ENCODE assay signal across 18 mouse cellular contexts in the genomic region with DNA sequence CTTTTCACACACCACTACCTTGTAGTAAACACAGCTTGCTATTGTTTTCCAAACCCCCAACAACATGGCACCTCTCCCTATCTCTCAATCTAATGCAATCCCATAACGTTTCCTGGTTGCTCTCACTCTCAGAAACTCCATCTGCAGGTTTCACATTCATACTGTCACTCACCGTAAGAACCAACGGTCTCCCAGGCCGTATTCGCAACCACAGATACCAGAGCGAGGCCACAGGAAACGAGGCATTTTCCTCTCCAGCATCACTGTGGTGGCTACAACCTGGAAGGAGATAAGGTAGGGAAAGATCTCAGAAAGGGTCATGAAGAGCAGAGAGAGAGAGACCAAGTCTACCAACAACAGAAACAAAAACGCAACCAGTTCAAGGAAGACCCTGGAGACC. TPM values are rescaled to one million over a fixed set of nuclear protein-coding genes. Genes with fewer than 3 reads are reported as not detected.
"Had no signal": no experiment of that assay in that cellular context is flagged by ENCODE, and none has a peak within 500 bp of the region (broad histone marks: within the 10 kb centered on the region; RNA-seq: fewer than 3 reads in every experiment).

No protein-coding gene starts in this region.

- H3K9ac ChIP-seq: limb, embryonic 12.5 days; liver, embryonic 13.5 days; liver, postnatal 0 days; lung, embryonic 15.5 days; midbrain, embryonic 12.5 days had no signal

- H3K9me3 ChIP-seq: limb, embryonic 12.5 days; liver, embryonic 13.5 days; lung, embryonic 15.5 days; midbrain, embryonic 12.5 days had no signal

- H3K4me2 ChIP-seq: limb, embryonic 12.5 days; liver, embryonic 13.5 days; lung, embryonic 15.5 days; midbrain, embryonic 12.5 days had no signal

- DNase-seq: kidney, adult 8-10 months; kidney, postnatal 25 days; layer of hippocampus, adult 9-11 months; layer of hippocampus, postnatal 36 days; liver; liver, embryonic 13.5 days; liver, postnatal 0 days; lung, postnatal 14 days; right cerebral cortex, postnatal 14 days had no signal

- H3K4me3 ChIP-seq: limb, embryonic 12.5 days; liver, embryonic 13.5 days; lung, embryonic 15.5 days; midbrain, embryonic 12.5 days had no signal

- H3K36me3 ChIP-seq: limb, embryonic 12.5 days; liver, embryonic 13.5 days; lung, embryonic 15.5 days; midbrain, embryonic 12.5 days had no signal

- H3K27ac ChIP-seq: limb, embryonic 12.5 days; liver, embryonic 13.5 days; lung, embryonic 15.5 days; midbrain, embryonic 12.5 days had no signal

- H3K4me1 ChIP-seq: limb, embryonic 12.5 days; liver, embryonic 13.5 days; lung, embryonic 15.5 days; midbrain, embryonic 12.5 days had no signal

- ATAC-seq: intestine, postnatal 0 days; liver, postnatal 0 days; midbrain, embryonic 16.5 days had no signal

- H3K27me3 ChIP-seq: limb, embryonic 12.5 days; liver, embryonic 13.5 days; lung, embryonic 15.5 days; midbrain, embryonic 12.5 days had no signal

RNA-seq across cellular contexts. Expression of gene Trpv6, which starts 18.4 kb away (rescaled TPM):
- polyA plus RNA-seq: liver, postnatal 0 days had no signal

RNA-seq across cellular contexts. Expression of gene Trpv5, which starts 25.9 kb away (rescaled TPM):
- total RNA-seq: layer of hippocampus, postnatal 36 days; left cerebral cortex, postnatal 36 days had no signal
- polyA plus RNA-seq: limb, embryonic 12.5 days; liver, embryonic 13.5 days; lung, embryonic 15.5 days; midbrain, embryonic 12.5 days; midbrain, embryonic 16.5 days; neural tube, embryonic 14.5 days; stomach, embryonic 16.5 days had no signal

RNA-seq across cellular contexts. Expression of gene Llcfc1, which starts 29.6 kb away (rescaled TPM):
- total RNA-seq: layer of hippocampus, postnatal 36 days; left cerebral cortex, postnatal 36 days had no signal
- polyA plus RNA-seq: limb, embryonic 12.5 days; liver, embryonic 13.5 days; liver, postnatal 0 days; lung, embryonic 15.5 days; midbrain, embryonic 12.5 days; midbrain, embryonic 16.5 days; neural tube, embryonic 14.5 days; spleen, adult 2 months had no signal

RNA-seq across cellular contexts. Expression of gene Kel, which starts 49.5 kb away (rescaled TPM):
- total RNA-seq: layer of hippocampus, postnatal 36 days; left cerebral cortex, postnatal 36 days had no signal
